Mouse (Mus musculus) G1E (cell line): ENCODE measurements around the gene Hist1h4d.
"Not testable (repeated sequence)": the region's sequence is repeated elsewhere in the genome, so short reads cannot be mapped to it uniquely, and the experiment has no call there.

ENCODE experiments used
- CTCF ChIP-seq: IDR thresholded peaks from 2 replicates; pipeline ENCODE4 v1.5.1; 2012; ENCODE audit warnings: low read depth, low read length, inconsistent platforms, mixed read lengths
- GATA1 ChIP-seq: IDR thresholded peaks from 2 replicates; pipeline ENCODE4 v1.6.1; 2012; ENCODE audit warnings: borderline replicate concordance, low read length, inconsistent platforms, mixed read lengths
- GATA2 ChIP-seq: IDR thresholded peaks from 2 replicates; pipeline ENCODE4 v1.6.1; 2012; ENCODE audit warnings: low read depth, low read length, inconsistent platforms, borderline replicate concordance
- POLR2AphosphoS5 ChIP-seq: IDR thresholded peaks from 2 replicates; pipeline ENCODE4 v1.6.1; 2012; ENCODE audit warnings: low read depth, low read length, inconsistent platforms; ENCODE audit not compliant: insufficient replicate concordance
- TAL1 ChIP-seq: conservative IDR thresholded peaks from 2 replicates; pipeline ENCODE4 v1.6.1; 2012; ENCODE audit warnings: low read depth, low read length, inconsistent platforms, mixed read lengths

GRCm38 (mm10) chr13:23622175-23622671 is 40.8 kb downstream of the Hist1h4d start, which contains the start of gene Hist1h1e:
- TF ChIP-seq CTCF, GATA1, TAL1, GATA2: not testable (repeated sequence)
- peak; percentile 77; the same call in 1 of the 2 replicates for TF ChIP-seq POLR2AphosphoS5
